Mouse (Mus musculus) heart, postnatal 36 days (tissue): ENCODE data around the gene F2. TPM values are rescaled to one million over a fixed set of nuclear protein-coding genes. Genes with fewer than 3 reads are reported as not detected.

ENCODE experiments used
- DNase-seq, 2 experiments: peaks; one replicate each; pipeline ENCODE4 v3.0.0; 2021 to 2022
- intact Hi-C: fragments of 180-260 bp; cut with DNase I; formaldehyde crosslinking; loops from one replicate; pipeline ENCODE4 v1.15.1; 2025
- total RNA-seq, 2 experiments: library from RNA; stranded (reverse); gene quantifications; 2 replicates each; pipeline ENCODE4 v1.2.3; 2021

The F2 gene
- total RNA-seq, 2 experiments from 2014 or later: not detected

DNA sequence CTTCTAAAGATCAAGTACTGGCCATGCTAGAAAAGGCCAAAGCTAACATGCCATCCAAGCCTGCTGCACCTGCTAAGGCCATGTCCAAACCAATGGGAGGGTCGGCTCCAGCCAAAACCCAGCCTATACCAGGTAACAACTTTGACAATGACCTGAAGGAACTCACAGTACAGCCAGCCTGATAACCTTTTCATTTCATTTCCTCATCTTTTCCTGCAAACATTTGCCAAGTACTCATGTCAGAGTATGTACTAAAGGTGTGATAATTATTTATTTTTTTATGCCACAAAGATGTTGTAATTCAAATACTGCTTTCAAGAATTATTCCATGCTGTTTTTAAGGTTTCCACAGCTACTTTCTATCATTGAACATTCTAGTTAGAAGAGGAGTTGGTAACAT lies 50.0 kb downstream of the F2 start:
- no peak for DNase-seq
- intact Hi-C loops: no loop called here

DNA sequence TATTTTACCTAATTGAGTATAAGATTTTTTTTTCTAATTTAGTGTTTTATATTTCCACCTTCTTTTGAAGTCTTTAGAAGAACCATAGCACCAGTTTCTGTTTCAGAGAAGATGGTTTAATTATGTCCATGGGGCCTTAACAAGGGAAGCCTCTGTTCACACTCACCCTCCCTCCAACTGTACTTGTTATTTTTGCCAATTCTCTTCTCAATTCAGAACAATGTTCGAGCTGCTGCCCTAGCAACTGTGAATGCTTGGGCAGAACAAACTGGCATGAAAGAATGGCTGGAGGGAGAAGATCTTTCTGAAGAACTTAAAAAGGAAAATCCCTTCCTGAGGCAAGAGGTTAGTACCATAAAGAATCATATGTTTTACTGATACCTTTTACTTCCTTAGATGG lies 55.3 kb downstream of the F2 start:
- intact Hi-C loops: no loop called here
- no peak for DNase-seq

Other genes starting within 250 kb of the F2 start
- gene 1110051M20Rik, start 191.7 kb downstream of the F2 start, total RNA-seq: 10 to 100 TPM in 1 of 2 experiments, 1 to 10 TPM in 1; 9.4 to 12.1 TPM
- gene Lrp4, start 178.9 kb downstream of the F2 start, total RNA-seq: 10 to 100 TPM; 10.6 to 11.5 TPM
- gene Ckap5, start 109.7 kb downstream of the F2 start, total RNA-seq: 10 to 100 TPM; 46.9 to 53.5 TPM
- 1 to 10 TPM; 3.5 to 4.2 TPM for gene Zfp408, start 13.4 kb upstream of the F2 start, total RNA-seq
- gene Arhgap1, start 13.4 kb upstream of the F2 start, total RNA-seq: 10 to 100 TPM; 23.6 to 27.3 TPM
- 10 to 100 TPM; 49.4 to 54.1 TPM for gene Atg13, start 74.2 kb upstream of the F2 start, total RNA-seq
- gene Harbi1, start 74.4 kb upstream of the F2 start, total RNA-seq: 1 to 10 TPM; 7.3 to 7.6 TPM
- 10 to 100 TPM; 14.2 to 18.0 TPM for gene Ambra1, start 93.7 kb upstream of the F2 start, total RNA-seq